Mouse (Mus musculus) monocyte, adult 2 months (primary cell): ENCODE results near the gene Kcna2.
A peak's percentile ranks its signal among the peaks of the same experiment; 100 is the strongest.

Experiments used
- DNase-seq, 2 experiments: peaks; one replicate each; pipeline ENCODE4 v3.0.0; 2022; ENCODE audit warnings: low spot score in 2 of 2, low read depth in 1 of 2

Kcna2 gene

GRCm38 (mm10) chr3:107100811-107101455 lies at the start of gene Kcna2:
Kcna2 (plus strand) TSS chr3:107101146.
- DNase-seq = no peak

- DNase-seq = no peak
Observed at GRCm38 (mm10) chr3:107061468-107061867, 39.5 kb upstream of the Kcna2 start.

- DNase-seq = no peak
Observed at GRCm38 (mm10) chr3:107062771-107063170, 38.2 kb upstream of the Kcna2 start.

- no peak for DNase-seq
Observed at GRCm38 (mm10) chr3:107065510-107066095, 35.3 kb upstream of the Kcna2 start.

GRCm38 (mm10) chr3:107066165-107066850 lies 34.6 kb upstream of the Kcna2 start:
- no peak for DNase-seq

GRCm38 (mm10) chr3:107067245-107067644 lies 33.7 kb upstream of the Kcna2 start:
- DNase-seq = no peak

GRCm38 (mm10) chr3:107073863-107074262 lies 27.1 kb upstream of the Kcna2 start:
- DNase-seq = no peak

- DNase-seq = no peak
Observed at GRCm38 (mm10) chr3:107075705-107076104, 25.2 kb upstream of the Kcna2 start.

GRCm38 (mm10) chr3:107076658-107077057 lies 24.3 kb upstream of the Kcna2 start:
- DNase-seq = no peak

GRCm38 (mm10) chr3:107077101-107077500 lies 23.8 kb upstream of the Kcna2 start:
- DNase-seq = no peak

- no peak for DNase-seq
Observed at GRCm38 (mm10) chr3:107080803-107081202, 20.1 kb upstream of the Kcna2 start.

GRCm38 (mm10) chr3:107081227-107081626 lies 19.7 kb upstream of the Kcna2 start:
- no peak for DNase-seq

- no peak for DNase-seq
Observed at GRCm38 (mm10) chr3:107084586-107084985, 16.4 kb upstream of the Kcna2 start.

GRCm38 (mm10) chr3:107087410-107087809 lies 13.5 kb upstream of the Kcna2 start:
- peak in 1 of 2 experiments; percentile 18 for DNase-seq

GRCm38 (mm10) chr3:107088820-107089219 lies 12.1 kb upstream of the Kcna2 start:
- DNase-seq = no peak

- DNase-seq = no peak
Observed at GRCm38 (mm10) chr3:107089475-107089874, 11.5 kb upstream of the Kcna2 start.

GRCm38 (mm10) chr3:107090001-107090400 lies 10.9 kb upstream of the Kcna2 start:
- DNase-seq = no peak

GRCm38 (mm10) chr3:107090403-107091150 lies 10.4 kb upstream of the Kcna2 start:
- DNase-seq = no peak

GRCm38 (mm10) chr3:107094028-107094427 lies 6.9 kb upstream of the Kcna2 start:
- peak in 1 of 2 experiments; percentile 20 for DNase-seq

GRCm38 (mm10) chr3:107096269-107096731 lies 4.6 kb upstream of the Kcna2 start:
- no peak for DNase-seq

GRCm38 (mm10) chr3:107099866-107100265 lies 1.1 kb upstream of the Kcna2 start:
- DNase-seq = no peak

GRCm38 (mm10) chr3:107101456-107101786 lies 475 bp downstream of the Kcna2 start:
- no peak for DNase-seq
